Mouse (Mus musculus): ENCODE data around the gene Ano8. TPM values are rescaled to one million over a fixed set of nuclear protein-coding genes. Genes with fewer than 3 reads are reported as not detected.

The Ano8 gene
- polyA plus RNA-seq, 1 experiment from 2014 or later = 0.60 TPM

DNA sequence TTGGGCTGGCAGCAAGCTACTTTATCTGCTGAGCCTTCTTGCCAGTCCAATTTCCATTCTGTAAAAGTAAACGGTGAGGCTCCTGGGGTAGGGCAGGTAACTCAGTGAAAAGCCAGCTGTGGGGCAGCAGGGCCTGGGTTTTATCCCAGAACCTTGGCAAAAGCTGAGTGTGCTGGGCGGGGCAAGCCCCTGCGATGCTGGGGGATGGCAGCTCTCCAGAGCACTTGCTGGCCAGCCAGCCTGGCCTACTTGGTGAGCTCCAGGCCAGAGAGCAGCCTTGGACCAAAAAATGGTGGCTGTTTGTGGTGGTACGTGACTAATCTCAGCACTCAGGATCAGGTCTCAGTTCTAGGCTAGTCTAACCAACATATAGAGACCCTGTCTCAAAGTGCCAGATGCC is 20.2 kb upstream of the Ano8 start:
- DNase-seq (ENCODE audit: low spot score) = no peak
- no peak for ATAC-seq (replicated peaks; ENCODE audit: low FRiP score)
- H3K4me3 ChIP-seq (ENCODE audit: low read depth, low read length) = no peak overlapping the region
- no peak overlapping the region for H3K9ac ChIP-seq (ENCODE audit: low read depth, low read length)
- no peaks in the 10 kb centered on the region for H3K9me3 ChIP-seq (ENCODE audit: control insufficient read depth, low read length)
- WGBS = 73% methylated on average over 4 of the region's 4 CpGs
- no peaks in the 10 kb centered on the region for H3K36me3 ChIP-seq (ENCODE audit: control insufficient read depth, insufficient read depth, low read length)
- H3K4me1 ChIP-seq (replicated peaks; ENCODE audit: control insufficient read depth, insufficient read depth, low read length) = peaks cover 7% of the 10 kb centered on the region
- H3K27me3 ChIP-seq (replicated peaks; ENCODE audit: control insufficient read depth, insufficient read depth, low read length) = peaks cover 35% of the 10 kb centered on the region
- no peak overlapping the region for H3K4me2 ChIP-seq
- H3K27ac ChIP-seq (ENCODE audit: low read depth, low read length) = no peak overlapping the region

DNA sequence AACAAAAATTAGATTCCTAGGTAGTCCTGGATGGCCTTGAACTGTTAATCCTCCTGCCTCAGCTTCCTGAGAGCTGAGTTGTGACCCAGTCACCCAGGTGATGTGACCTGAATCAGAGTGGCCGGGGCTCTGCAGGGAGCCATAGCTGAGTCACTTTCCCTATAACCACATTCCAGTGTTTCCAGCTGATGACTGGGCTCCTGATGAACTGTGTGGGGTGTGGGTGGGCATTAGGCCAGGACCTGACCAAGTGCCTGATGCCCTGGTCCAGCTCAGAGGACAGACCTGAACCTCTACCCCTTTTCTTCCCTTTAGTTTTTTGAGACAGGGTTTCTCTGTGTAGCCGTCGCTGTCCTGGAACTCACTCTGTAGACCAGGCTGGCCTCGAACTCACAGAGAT is 19.6 kb upstream of the Ano8 start:
- no peak overlapping the region for H3K4me2 ChIP-seq
- H3K4me1 ChIP-seq (replicated peaks; ENCODE audit: control insufficient read depth, insufficient read depth, low read length) = peaks cover 6% of the 10 kb centered on the region; the same call in 1 of the 2 replicates
- H3K27me3 ChIP-seq (replicated peaks; ENCODE audit: control insufficient read depth, insufficient read depth, low read length) = peaks cover 35% of the 10 kb centered on the region
- no peak overlapping the region for H3K4me3 ChIP-seq (ENCODE audit: low read depth, low read length)
- no peak overlapping the region for H3K9ac ChIP-seq (ENCODE audit: low read depth, low read length)
- ATAC-seq (replicated peaks; ENCODE audit: low FRiP score) (no peak), DNase-seq (ENCODE audit: low spot score) (no peak)
- no peak overlapping the region for H3K27ac ChIP-seq (ENCODE audit: low read depth, low read length)
- WGBS = 92% methylated on average over 4 of the region's 4 CpGs
- H3K36me3 ChIP-seq (ENCODE audit: control insufficient read depth, insufficient read depth, low read length) = no peaks in the 10 kb centered on the region
- no peaks in the 10 kb centered on the region for H3K9me3 ChIP-seq (ENCODE audit: control insufficient read depth, low read length)

- Histone ChIP-seq H3K9ac (ENCODE audit: low read depth, low read length) (no peak overlapping the region), H3K27ac (ENCODE audit: low read depth, low read length) (no peak overlapping the region), H3K36me3 (ENCODE audit: control insufficient read depth, insufficient read depth, low read length) (no peaks in the 10 kb centered on the region), H3K9me3 (ENCODE audit: control insufficient read depth, low read length) (no peaks in the 10 kb centered on the region), H3K4me1 (replicated peaks; ENCODE audit: control insufficient read depth, insufficient read depth, low read length) (peaks cover 6% of the 10 kb centered on the region; the same call in 1 of the 2 replicates), H3K27me3 (replicated peaks; ENCODE audit: control insufficient read depth, insufficient read depth, low read length) (peaks cover 31% of the 10 kb centered on the region), H3K4me3 (ENCODE audit: low read depth, low read length) (no peak overlapping the region), H3K4me2 (no peak overlapping the region)
- 81% methylated on average over 4 of the region's 4 CpGs for WGBS
- DNase-seq (ENCODE audit: low spot score) (no peak), ATAC-seq (replicated peaks; ENCODE audit: low FRiP score) (no peak)
These were observed 18.6 kb upstream of the Ano8 start for GRCm38 (mm10) chr8:71504349-71504748.

GRCm38 (mm10) chr8:71498816-71499690 is 13.3 kb upstream of the Ano8 start:
- Histone ChIP-seq H3K9me3 (ENCODE audit: control insufficient read depth, low read length) (no peaks in the 10 kb centered on the region), H3K4me3 (ENCODE audit: low read depth, low read length) (no peak overlapping the region), H3K36me3 (ENCODE audit: control insufficient read depth, insufficient read depth, low read length) (peaks cover 3% of the 10 kb centered on the region; the same call in 1 of the 2 replicates), H3K4me2 (no peak overlapping the region), H3K9ac (ENCODE audit: low read depth, low read length) (no peak overlapping the region), H3K27ac (ENCODE audit: low read depth, low read length) (peak overlapping the region; percentile 63; the same call in 1 of the 2 replicates), H3K27me3 (replicated peaks; ENCODE audit: control insufficient read depth, insufficient read depth, low read length) (no peaks in the 10 kb centered on the region), H3K4me1 (replicated peaks; ENCODE audit: control insufficient read depth, insufficient read depth, low read length) (peaks cover 21% of the 10 kb centered on the region)
- 32% methylated on average over 16 of the region's 16 CpGs for WGBS
- DNase-seq (ENCODE audit: low spot score) (no peak), ATAC-seq (replicated peaks; ENCODE audit: low FRiP score) (peak; percentile 37)

- Histone ChIP-seq H3K9ac (ENCODE audit: low read depth, low read length) (no peak overlapping the region), H3K36me3 (ENCODE audit: control insufficient read depth, insufficient read depth, low read length) (peaks cover 7% of the 10 kb centered on the region; the same call in 1 of the 2 replicates), H3K4me2 (no peak overlapping the region), H3K9me3 (ENCODE audit: control insufficient read depth, low read length) (no peaks in the 10 kb centered on the region), H3K4me3 (ENCODE audit: low read depth, low read length) (no peak overlapping the region), H3K27ac (ENCODE audit: low read depth, low read length) (peak overlapping the region; percentile 63), H3K27me3 (replicated peaks; ENCODE audit: control insufficient read depth, insufficient read depth, low read length) (no peaks in the 10 kb centered on the region), H3K4me1 (replicated peaks; ENCODE audit: control insufficient read depth, insufficient read depth, low read length) (peaks cover 21% of the 10 kb centered on the region)
- WGBS = 40% methylated on average over 15 of the region's 15 CpGs
- DNase-seq (ENCODE audit: low spot score) (no peak), ATAC-seq (replicated peaks; ENCODE audit: low FRiP score) (no peak)
These were observed 12.2 kb upstream of the Ano8 start for GRCm38 (mm10) chr8:71497881-71498501.

- no peak for DNase-seq (ENCODE audit: low spot score)
- no peaks in the 10 kb centered on the region for H3K27me3 ChIP-seq (replicated peaks; ENCODE audit: control insufficient read depth, insufficient read depth, low read length)
- no peak overlapping the region for H3K9ac ChIP-seq (ENCODE audit: low read depth, low read length)
- WGBS = 88% methylated on average over 1 of the region's 1 CpGs
- H3K36me3 ChIP-seq (ENCODE audit: control insufficient read depth, insufficient read depth, low read length) = peaks cover 11% of the 10 kb centered on the region
- no peaks in the 10 kb centered on the region for H3K9me3 ChIP-seq (ENCODE audit: control insufficient read depth, low read length)
- H3K4me1 ChIP-seq (replicated peaks; ENCODE audit: control insufficient read depth, insufficient read depth, low read length) = peaks cover 21% of the 10 kb centered on the region
- H3K27ac ChIP-seq (ENCODE audit: low read depth, low read length) = 0 out of 2 replicates have a peak overlapping the region, but pooled peaks have one; percentile 36
- no peak overlapping the region for H3K4me3 ChIP-seq (ENCODE audit: low read depth, low read length)
- ATAC-seq (replicated peaks; ENCODE audit: low FRiP score) = no peak
- no peak overlapping the region for H3K4me2 ChIP-seq
These were observed 11.4 kb upstream of the Ano8 start for GRCm38 (mm10) chr8:71497077-71497645.

DNA sequence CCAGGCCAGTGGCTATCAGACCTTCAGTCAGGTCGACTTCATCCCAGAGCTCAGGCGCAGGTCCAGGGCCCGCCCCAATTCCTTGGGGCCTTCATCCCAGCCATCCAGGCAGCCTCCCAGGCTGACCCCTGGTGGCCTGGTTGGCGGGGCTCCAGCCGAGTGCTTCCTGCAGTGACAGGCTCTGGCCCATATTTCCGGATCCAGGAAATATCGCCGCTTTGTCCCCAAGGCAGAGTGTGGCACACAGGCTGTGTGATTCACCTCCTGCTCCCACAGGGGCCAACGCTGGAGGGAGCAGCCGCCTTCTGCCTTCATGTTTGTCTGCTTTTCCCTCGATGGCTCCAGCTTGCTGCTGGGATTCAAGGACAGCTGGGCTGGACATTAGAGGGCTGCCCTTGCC is 10.7 kb upstream of the Ano8 start:
- Histone ChIP-seq H3K27me3 (replicated peaks; ENCODE audit: control insufficient read depth, insufficient read depth, low read length) (no peaks in the 10 kb centered on the region), H3K36me3 (ENCODE audit: control insufficient read depth, insufficient read depth, low read length) (peaks cover 15% of the 10 kb centered on the region), H3K9me3 (ENCODE audit: control insufficient read depth, low read length) (no peaks in the 10 kb centered on the region), H3K4me3 (ENCODE audit: low read depth, low read length) (no peak overlapping the region), H3K4me1 (replicated peaks; ENCODE audit: control insufficient read depth, insufficient read depth, low read length) (peaks cover 21% of the 10 kb centered on the region), H3K9ac (ENCODE audit: low read depth, low read length) (no peak overlapping the region), H3K27ac (ENCODE audit: low read depth, low read length) (no peak overlapping the region; the same call in 1 of the 2 replicates), H3K4me2 (no peak overlapping the region)
- peak; percentile 23; the same call in 1 of the 2 replicates for ATAC-seq (replicated peaks; ENCODE audit: low FRiP score)
- no peak for DNase-seq (ENCODE audit: low spot score)
- WGBS = 40% methylated on average over 11 of the region's 11 CpGs

- no peak for ATAC-seq (replicated peaks; ENCODE audit: low FRiP score)
- Histone ChIP-seq H3K27me3 (replicated peaks; ENCODE audit: control insufficient read depth, insufficient read depth, low read length) (no peaks in the 10 kb centered on the region), H3K4me2 (no peak overlapping the region), H3K36me3 (ENCODE audit: control insufficient read depth, insufficient read depth, low read length) (peaks cover 18% of the 10 kb centered on the region), H3K9ac (ENCODE audit: low read depth, low read length) (no peak overlapping the region), H3K4me3 (ENCODE audit: low read depth, low read length) (no peak overlapping the region), H3K27ac (ENCODE audit: low read depth, low read length) (no peak overlapping the region), H3K9me3 (ENCODE audit: control insufficient read depth, low read length) (no peaks in the 10 kb centered on the region), H3K4me1 (replicated peaks; ENCODE audit: control insufficient read depth, insufficient read depth, low read length) (peaks cover 21% of the 10 kb centered on the region)
- DNase-seq (ENCODE audit: low spot score) = no peak
- 90% methylated on average over 5 of the region's 5 CpGs for WGBS
These were observed 10.0 kb upstream of the Ano8 start for GRCm38 (mm10) chr8:71495811-71496210.

All from liver, embryonic 11.5 days (tissue).